Mouse (Mus musculus) testis, postnatal 14 days (tissue): ENCODE measurements around the gene Gzmg.
"Not testable (repeated sequence)": the region's sequence is repeated elsewhere in the genome, so short reads cannot be mapped to it uniquely, and the experiment has no call there.

Source experiments
- DNase-seq: peaks from one replicate; pipeline ENCODE4 v3.0.0; 2021; ENCODE audit warnings: low spot score

The Gzmg gene

DNA sequence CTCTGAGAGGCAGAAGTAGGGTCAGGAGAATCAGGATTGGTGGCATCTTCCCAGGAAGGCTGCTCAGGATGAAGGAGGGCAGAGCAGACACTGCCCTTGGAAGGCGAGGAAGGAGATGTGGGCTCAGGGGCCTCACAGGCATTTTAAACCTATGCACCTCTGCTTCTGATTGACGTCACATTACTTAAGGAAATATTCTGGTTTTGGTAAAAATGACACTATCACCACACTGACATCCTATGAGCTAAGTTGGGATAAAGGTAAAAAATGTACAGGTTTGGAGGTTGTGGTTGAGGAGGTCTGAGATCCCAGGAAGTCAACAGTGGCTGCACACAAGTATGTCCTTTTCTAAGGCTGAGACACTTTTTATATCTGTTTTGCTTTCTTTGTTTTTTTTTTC, at the start of gene Gzmg:
Gene Gzmg, minus strand, starts transcription at position 101 of the 400 bp plus-strand sequence.
- not testable (repeated sequence) for DNase-seq

DNA sequence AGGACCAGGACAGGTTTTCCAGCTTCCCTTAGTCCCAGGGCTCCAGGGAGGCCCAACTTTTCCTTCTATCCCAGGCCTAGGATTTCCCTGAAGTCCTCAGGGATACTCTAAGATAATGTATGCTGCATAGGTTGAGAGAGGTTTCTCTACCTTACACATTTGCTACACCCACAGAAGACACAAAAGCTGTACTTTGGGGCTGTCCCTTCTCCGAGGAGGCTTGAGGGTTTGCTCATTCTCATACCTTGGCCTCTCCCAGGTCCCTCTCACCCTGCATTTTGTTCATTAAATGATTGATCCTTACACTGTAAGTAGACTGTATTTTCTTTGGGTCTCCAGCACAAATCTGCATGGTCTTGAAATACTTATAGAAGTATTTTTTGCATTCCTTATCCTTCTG, 46.2 kb upstream of the Gzmg start:
- DNase-seq, result no peak

DNA sequence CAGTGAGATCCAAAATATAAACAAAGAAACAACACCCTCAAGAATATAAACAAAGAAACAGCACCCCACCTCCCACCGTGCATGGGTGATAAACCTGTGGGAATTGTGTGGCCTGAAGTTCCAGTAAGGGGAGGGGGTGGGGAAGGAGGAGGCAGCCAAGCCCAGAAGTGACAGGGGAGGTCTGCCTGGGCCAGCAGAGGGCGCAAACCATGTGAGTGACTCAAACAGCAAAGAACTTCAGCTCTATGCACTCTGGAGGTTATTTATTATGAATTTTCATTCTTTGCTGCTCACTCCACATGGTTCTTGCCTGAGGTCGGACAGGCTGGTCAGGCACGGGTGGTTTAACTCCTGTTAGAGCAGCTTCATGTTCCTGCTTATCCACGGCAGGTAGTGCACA, 45.6 kb upstream of the Gzmg start:
- not testable (repeated sequence) for DNase-seq

DNA sequence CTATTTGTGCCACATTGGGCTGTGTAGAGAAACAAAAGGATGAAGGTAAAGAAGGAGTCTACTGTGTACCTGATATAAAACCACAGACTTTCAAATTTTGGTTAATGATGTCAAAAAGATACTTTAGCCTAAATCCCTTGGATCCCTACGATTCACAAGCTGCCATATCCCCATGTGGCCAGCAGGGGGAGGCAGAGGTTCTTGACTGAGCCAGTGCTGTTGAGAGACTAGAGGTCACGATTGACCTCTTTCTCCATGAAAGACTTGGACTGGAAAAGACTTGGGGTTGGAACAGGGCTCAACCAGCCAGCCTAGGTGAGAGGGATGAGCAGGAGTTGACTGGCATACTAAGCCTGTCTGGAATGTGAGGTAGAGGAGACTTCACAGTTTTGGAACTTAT, 44.6 kb upstream of the Gzmg start:
- DNase-seq, result peak; percentile 45

DNA sequence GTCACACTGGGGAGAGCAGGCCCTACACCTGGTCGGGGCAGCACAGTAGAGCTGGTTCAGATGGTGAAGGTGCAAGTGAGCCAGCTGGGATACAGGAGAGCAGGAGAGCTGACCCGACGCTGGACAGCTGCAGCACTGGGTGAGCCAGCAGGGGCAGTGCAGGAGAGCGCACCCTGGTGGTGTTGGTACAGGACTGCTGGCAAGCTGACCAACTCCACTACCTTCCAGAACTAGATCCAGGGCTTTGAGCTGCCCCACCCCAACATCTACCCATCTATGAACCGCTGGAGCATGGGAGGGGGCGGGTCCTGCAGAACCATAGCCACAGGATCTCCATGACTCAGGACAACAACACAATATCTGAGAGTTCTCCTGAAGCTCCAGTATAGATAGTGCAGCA, 27.6 kb upstream of the Gzmg start:
- DNase-seq, result no peak

DNA sequence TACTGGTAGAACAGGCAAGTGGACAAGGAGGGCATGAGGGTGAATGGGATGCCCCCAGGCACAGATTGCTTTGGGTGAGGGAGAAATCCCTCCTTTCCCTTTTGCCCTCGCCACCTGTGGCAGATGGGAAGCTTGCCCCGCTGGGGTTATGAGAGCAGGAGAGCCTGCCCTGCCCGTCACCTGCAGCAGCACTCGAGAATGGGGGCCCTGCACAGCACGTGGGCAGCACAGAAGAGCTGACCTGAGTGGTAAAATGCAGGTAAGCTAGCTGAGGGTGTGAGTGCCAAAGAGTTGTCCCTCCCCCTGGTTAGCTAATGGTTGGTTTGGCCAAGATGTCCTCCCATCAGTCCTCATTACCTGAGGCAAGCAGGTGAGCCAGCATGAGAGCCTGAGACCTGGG, 27.1 kb upstream of the Gzmg start:
- no peak for DNase-seq

DNA sequence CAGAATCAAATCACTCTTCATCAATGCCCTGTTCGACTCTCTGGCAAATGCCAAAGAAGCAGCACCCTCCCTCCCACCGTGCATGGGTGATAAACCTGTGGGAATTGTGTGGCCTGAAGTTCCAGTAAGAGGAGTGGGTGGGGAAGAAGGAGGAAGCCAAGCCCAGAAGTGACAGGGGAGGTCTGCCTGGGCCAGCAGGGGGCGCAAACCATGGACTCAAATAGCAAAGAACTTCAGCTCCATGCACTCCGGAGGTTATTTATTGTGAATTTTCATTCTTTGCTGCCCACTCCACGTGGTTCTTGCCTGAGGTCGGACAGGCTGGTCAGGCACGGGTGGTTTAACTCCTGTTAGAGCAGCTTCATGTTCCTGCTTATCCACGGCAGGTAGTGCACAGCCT, 18.3 kb upstream of the Gzmg start:
- peak; percentile 17 for DNase-seq

DNA sequence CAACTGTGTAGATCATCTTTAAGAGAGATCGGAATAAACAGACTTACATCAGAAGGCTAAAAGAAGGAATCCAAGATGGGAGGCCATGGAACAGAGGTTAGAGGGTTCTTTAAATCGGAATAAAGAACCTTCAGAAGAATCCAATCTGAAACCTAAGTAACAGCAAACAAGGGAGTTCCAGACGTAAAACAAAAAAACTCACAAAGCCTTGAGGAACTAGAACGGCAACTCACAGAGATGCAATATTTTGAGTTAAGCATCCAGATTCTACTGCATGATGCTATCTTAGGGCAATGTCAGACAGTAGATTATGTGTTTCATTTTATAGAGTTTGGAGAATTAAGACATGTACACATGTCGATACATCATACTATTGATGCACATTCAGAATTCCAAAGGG, 15.1 kb upstream of the Gzmg start, which contains the start of gene Gzmn:
Gene Gzmn, minus strand, starts transcription at position 101 of the 400 bp plus-strand sequence.
- DNase-seq, result no peak

DNA sequence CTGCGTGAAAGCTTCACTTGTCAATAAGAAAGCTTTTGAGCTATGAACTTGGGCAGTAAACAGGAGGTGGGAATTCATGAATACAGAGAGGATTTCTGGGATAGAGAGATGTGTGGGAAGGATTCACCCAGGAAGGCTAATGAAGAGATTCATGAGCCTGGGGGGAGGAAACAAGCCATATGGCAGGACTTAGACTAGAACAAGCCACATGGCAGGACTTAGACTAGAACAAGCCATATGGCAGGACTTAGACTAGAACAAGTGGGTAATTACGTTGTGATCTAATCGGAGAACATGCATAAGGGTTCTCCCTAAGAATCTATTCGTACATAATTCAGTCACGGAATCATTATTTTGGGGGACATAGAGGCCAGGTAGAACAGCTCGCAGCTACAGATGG, 14.0 kb upstream of the Gzmg start:
- no peak for DNase-seq

DNA sequence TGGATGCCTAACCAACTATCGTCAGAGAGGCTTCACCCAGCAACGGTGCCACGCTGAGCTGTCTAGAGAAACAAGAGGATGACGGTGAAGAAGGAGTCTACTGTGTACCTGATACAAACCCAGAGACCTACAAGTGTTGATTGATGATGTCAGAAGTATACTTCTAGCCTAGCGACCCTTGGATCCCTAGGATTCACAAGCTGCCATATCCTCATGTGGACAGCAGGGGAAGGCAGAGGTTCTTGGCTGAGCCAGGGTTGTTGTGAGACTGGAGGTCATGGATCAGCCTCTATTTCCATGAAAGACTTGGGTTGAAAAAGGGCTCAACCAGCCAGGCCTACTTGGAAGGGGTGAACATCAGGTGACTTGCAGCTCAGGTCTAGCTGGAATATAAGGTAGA, 13.4 kb upstream of the Gzmg start:
- DNase-seq, result no peak

DNA sequence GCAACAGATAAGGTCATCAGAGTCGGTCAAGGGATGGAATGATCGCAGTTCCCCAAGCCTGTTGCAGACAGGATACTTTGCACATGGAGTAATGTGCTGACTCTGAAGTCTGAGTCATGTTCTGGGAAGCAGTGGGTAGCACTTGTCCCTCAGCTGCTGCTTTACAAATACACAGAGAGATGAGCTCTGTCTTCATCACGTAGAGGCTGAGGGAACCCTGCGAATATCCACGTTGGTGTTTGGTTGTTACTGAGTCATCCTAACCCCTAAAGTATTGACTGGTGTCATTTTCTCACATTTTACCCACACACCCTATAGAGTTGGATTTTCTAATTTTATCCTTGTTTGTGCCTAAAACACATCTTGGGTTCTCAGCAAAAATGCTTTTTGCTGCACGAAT, 8.6 kb upstream of the Gzmg start:
- DNase-seq, result no peak

DNA sequence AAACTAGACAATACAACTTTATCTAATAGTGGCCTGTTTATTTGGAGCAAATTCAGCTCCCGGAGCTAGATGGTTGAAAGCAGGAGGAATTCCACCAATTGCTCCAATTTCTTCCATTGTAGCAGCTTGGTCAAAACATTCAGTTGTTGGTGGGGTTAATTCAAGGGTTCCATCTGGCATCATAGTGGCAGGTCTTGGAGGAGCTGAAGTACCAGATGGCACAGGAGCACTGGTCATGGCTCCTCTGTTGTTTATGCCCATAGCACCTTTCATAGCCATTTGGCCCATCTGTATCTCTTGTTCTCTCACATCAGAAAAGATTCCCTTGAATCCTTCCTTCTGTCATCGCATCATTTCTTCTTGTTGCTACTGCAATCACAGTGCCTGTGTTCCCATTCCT, 2.7 kb upstream of the Gzmg start:
- no peak for DNase-seq

DNA sequence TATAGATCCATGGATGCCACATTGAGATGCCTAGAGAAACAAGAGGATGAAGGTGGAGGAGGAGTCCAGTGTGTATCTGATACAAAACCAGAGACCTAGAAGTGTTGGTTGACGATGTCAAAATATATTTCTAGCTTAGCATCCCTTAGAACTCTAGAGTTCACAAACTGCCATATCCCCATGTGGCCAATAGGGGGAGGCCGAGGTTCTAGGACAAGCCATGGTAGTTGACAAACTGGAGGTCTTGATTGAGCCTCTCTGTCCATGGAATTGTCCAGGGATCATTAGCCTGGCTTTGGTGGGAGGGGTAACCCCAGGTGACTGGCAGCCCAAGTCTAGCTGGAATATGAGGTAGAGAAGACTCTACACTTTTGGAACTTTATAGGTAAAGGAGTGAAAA, 4.0 kb downstream of the Gzmg start:
- DNase-seq, result no peak

DNA sequence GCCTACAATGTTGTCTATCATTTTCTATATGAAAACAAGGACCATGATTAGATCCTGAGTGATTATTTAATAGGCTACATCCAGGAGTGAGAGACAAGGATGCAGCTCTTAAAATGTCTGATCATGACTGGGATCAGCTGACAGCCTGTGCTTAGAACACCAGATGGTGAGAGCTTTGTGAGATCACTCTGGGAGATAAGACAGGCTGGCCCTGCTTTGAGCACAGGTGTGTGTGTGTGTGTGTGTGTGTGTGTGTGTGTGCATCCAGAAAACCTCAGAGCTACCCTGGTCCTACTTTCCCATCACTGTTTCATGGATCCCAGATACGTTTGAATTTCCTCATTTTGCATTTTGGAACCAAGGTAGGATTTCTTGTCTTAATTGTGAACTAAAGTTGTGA, 25.7 kb downstream of the Gzmg start:
- not testable (repeated sequence) for DNase-seq

DNA sequence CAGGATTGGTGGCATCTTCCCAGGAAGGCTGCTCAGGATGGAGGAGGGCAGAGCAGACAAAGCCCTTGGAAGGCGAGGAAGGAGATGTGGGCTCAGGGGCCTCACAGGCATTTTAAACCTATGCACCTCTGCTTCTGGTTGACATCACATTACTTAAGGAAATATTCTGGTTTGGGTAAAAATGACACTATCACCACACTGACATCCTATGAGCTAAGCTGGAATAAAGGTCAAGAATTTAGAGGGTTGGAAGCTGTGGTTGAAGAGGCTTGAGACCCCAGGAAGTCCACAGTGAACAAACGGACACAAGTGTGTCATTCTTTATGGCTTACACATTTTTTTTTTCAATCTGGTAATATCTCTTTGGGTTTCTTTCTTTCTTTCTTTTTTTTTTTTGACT, 26.9 kb downstream of the Gzmg start, which contains the start of gene Gzmd:
Gene Gzmd, minus strand, starts transcription at position 101 of the 400 bp plus-strand sequence.
- not testable (repeated sequence) for DNase-seq

DNA sequence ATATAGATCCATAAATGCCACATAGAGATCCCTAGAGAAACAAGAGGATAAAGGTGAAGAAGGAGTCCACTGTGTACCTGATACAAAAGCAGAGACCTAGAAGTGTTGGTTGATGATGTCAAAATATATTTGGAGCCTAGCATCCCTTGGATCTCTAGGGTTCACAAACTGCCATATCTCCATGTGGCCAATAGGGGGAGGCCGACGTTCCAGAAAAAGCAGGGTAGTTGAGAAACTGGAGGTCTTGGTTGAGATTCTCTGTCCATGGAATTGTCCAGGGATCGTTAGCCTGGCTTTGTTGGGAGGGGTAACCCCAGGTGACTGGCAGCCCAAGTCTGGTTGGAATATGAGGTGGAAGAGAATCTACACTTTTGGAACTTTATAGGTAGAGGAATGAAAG, 31.0 kb downstream of the Gzmg start:
- DNase-seq, result no peak

DNA sequence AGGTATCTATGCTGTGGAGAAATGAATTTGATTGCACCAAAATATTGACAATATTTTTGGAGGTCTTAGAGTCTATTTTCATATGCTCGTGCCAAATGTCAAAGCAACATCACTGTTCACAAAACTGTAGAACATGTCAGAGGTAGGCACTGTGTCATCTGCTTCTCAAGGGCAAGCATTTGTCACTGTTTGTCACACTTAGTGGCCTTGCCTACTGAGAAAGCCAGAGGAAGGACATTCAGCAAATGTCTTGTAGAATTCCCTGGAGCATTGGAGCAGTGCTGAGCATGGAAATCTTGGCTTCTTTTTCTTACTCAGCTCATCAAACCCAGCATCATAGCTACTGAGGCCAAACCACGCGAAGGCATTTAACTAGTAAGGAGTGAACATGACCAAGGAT, 35.9 kb downstream of the Gzmg start:
- DNase-seq, result no peak

DNA sequence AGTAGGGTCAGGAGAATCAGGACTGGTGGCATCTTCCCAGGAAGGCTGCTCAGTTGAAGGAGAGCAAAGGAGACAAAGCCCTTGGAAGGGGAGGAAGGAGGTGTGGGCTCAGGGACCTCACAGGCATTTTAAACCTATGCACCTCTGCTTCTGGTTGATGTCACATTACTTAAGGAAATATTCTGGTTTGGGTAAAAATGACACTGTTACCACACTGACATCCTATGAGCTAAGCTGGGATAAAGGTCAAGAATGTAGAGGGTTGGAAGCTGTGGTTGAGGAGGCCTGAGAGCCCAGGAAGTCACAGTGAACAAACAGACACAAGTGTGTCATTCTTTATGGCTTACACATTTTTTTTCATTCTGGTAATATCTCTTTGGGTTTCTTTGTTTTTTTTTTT, 38.9 kb downstream of the Gzmg start, which contains the start of gene Gzme:
Gene Gzme, minus strand, starts transcription at position 101 of the 400 bp plus-strand sequence.
- no peak for DNase-seq

DNA sequence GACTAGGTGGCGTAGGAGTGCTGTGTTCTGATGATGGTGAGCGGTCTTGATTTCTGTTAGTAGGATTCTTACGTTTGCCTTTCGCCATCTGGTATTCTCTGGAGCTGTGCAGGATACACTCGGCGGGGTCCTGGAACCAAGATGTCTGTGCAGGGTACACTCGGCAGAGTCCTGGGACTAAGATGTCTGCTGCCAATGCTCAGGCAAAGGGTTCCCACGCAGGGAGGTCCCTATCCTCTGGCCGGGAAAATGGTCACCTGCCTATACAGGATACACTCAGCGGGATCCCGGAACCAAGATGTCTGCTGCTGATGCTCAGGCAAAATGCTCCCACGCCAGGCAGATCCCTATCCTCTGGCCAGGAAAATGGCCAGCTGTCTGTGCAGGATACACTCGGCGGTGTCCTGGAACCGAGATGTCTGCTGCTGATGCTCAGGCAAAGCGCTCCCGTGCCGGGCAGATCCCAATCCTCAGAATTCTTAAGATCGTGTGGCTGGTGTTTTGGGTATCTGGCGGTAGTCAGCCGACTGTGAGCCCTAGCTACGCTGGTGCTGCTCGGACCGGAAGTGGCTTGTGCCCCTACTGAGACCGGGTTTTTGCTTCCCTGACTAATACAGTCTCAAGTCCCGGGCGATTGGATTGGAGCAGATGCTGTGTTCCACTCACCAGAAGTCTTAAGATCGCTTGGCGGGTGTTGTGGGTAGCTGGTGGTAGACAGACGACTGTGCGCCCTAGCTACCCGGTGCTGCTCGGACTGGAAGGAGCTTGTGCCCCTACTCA, 43.7 kb downstream of the Gzmg start:
- not testable (repeated sequence) for DNase-seq
